Mouse (Mus musculus) B cell, adult (primary cell): Measurements from ENCODE around the gene Gm21411. TPM values are rescaled to one million over a fixed set of nuclear protein-coding genes. Genes with fewer than 3 reads are reported as not detected.

Source experiments
- total RNA-seq: library from RNA; stranded (reverse); gene quantifications from 4 replicates; pipeline ENCODE4 v1.2.4, GENCODE M21; 2023; ENCODE audit not compliant: inconsistent age

Gm21411 gene
- total RNA-seq = 0.75 TPM in 1 of 4 replicates, not detected in the others

GRCm38 (mm10) chr4:146909386-146910137, at the start of gene Gm21411:
Gm21411 (minus strand) TSS chr4:146909590.

Other genes with a start within 250 kb of the Gm21411 start
- 0.32 TPM in 1 of 4 replicates, not detected in the others for gene Zfp989, start 62.4 kb upstream of the Gm21411 start, total RNA-seq
- 1.7 to 2.6 TPM (median 2.2 TPM) in 4 replicates for gene Rex2, start 112.3 kb upstream of the Gm21411 start, total RNA-seq
- gene Zfp991, start 222.4 kb upstream of the Gm21411 start, total RNA-seq = 4.9 to 11.5 TPM (median 7.9 TPM) in 4 replicates